Mouse (Mus musculus) E14TG2a.4 (cell line): ENCODE data around the gene Ncbp1.
A peak's percentile ranks its signal among the peaks of the same experiment; 100 is the strongest.

Experiments used
- CTCF ChIP-seq: conservative IDR thresholded peaks from 2 replicates; pipeline ENCODE4 v1.5.1; 2014; ENCODE audit warnings: low read length
- NANOG ChIP-seq: IDR thresholded peaks from 2 replicates; pipeline ENCODE4 v1.6.1; 2014; ENCODE audit warnings: borderline replicate concordance, low read length, mixed read lengths

GRCm38 (mm10) chr4:46176313-46176712 lies 37.9 kb downstream of the Ncbp1 start:
- TF ChIP-seq CTCF (0 out of 2 replicates have a peak, but pooled peaks have one; percentile 11), NANOG (no peak)
